Mouse (Mus musculus) neutrophil, adult 59 days (primary cell): ENCODE measurements around the gene Nanp. TPM values are rescaled to one million over a fixed set of nuclear protein-coding genes. Genes with fewer than 3 reads are reported as not detected.

Experiments used
- total RNA-seq, 2 experiments: library from RNA; stranded (reverse); gene quantifications; 1 replicate in 1 of 2; 2 replicates in 1 of 2; pipeline ENCODE4 v1.2.4; 2023

Gene Nanp
- total RNA-seq: 1 to 10 TPM; 5.5 to 8.3 TPM

DNA sequence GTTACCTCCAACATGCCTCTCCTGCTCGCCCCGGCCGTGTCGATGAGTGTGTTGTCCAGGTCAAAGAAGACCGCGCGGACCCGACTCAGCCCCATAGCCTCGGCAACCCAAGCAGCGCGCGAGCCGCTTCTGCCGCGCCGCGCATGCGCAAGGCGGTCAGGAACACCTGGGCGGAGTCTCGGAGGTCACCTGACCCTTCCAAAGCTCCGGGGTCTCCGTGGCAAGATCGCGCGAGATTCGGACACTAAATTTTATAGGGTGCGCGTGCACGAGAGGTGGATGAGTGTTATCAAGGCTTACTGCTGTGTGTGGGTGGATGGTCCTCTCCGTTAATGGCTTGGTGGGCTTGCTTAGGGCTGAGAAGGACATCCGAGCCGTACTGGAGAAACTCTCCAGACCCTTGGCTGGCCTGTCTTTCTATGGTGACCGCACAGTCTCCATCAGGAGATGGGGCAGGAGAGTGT is at the start of gene Nanp, which contains the start of gene Ninl:
TSS of gene Nanp (minus strand) at position 167 of the 464 bp plus-strand sequence.
TSS of gene Ninl (minus strand) at position 151 of the 464 bp plus-strand sequence.

Other genes starting within 250 kb of the Nanp start
- 10 to 100 TPM; 28.8 to 33.4 TPM for gene Abhd12, start 134.7 kb downstream of the Nanp start, total RNA-seq
- 10 to 100 TPM; 13.2 to 18.0 TPM for gene Gins1, start 134.0 kb downstream of the Nanp start, total RNA-seq
- 1 to 10 TPM; 1.2 to 1.8 TPM for gene Ninl, start within 50 bp of the Nanp start, total RNA-seq
- gene Gm14151, start 53.0 kb upstream of the Nanp start, total RNA-seq: not detected
- gene Gm14147, start 58.8 kb upstream of the Nanp start, total RNA-seq: not detected